Mouse (Mus musculus): Measurements from ENCODE around the gene Cab39.

The Cab39 gene

DNA sequence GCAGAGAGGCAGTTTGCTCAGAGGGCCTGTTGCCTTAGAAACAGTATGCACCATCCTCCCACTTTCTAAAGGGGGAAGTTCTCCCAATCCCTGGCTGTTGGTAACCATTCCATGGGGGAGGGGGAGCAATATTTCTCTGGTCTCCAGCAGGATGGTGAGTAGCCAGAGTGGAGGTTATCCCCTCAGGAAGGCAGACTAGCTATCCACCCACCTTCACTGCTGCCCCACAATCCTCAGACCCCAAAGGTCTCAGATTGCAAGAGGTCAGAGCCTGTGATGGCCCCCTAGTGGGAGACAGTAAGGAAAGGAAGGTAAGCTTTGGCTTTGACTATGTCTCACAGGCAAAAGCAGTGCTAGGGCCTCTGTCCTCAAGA lies 106.1 kb downstream of the Cab39 start:
- no peak for DNase-seq (ENCODE audit: low read depth, low spot score)

DNA sequence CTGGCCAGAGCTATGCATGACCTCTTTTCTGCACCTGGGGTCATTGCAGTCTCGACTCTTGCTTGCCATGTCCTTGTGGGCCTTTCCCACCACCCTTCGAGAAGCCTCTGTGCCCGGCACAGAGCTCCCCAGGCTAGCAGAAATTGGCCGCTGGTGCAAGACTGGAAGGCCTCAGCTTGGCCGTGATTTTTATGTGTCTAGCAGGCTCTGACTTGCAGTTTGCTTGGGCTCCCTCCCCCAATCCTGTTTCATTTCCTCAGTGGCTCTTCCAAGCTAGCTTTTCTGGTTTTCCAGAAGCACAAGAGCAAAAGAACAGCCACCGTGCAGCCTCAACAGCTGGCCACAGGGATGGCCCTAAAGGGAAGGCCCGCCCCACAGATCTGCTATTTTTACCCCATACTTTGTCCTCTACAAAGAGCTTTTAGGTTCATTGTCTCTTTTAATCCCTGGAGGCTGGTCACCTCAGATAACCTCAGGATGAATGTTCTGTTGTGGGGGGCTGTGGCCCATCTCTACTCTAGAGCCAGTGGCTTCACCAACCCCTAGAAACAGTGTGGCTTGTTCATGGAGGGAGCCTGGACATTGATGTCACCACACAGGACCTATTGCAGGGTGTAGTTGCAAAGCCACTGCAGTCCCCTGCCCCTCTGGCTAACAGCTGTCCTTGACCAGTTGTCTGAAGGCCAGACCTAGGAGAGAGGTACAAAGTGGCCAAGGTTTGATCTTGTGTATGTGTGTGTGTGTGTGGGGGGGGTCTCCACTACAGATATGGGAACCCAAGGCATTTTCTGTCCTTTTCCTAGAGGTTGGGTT lies 107.5 kb downstream of the Cab39 start:
- no peak for DNase-seq (ENCODE audit: low read depth, low spot score)
